Mouse (Mus musculus) embryonic fibroblast, embryonic 13.5 days (primary cell): ENCODE results near the gene Gm1043. TPM values are rescaled to one million over a fixed set of nuclear protein-coding genes. Genes with fewer than 3 reads are reported as not detected.

Experiments used
- H3K27ac ChIP-seq: 2 replicates; pipeline ENCODE4 v1.5.1; 2012; ENCODE audit warnings: low read length, control low read depth, inconsistent platforms; ENCODE audit not compliant: insufficient read depth
- H3K4me1 ChIP-seq: 2 replicates; pipeline ENCODE4 v1.6.1; 2011; ENCODE audit warnings: low read length; ENCODE audit not compliant: control insufficient read depth, insufficient read depth
- H3K4me3 ChIP-seq: 2 replicates; pipeline ENCODE4 v1.5.1; 2011; ENCODE audit warnings: mild to moderate bottlenecking, control low read depth, low read length; ENCODE audit not compliant: insufficient read depth
- CTCF ChIP-seq: IDR thresholded peaks from 2 replicates; pipeline ENCODE4 v1.5.1; 2011; ENCODE audit warnings: mild to moderate bottlenecking, control low read depth, low read length, moderate library complexity, borderline replicate concordance; ENCODE audit not compliant: insufficient read depth
- POLR2A ChIP-seq: IDR thresholded peaks from 2 replicates; pipeline ENCODE4 v1.6.1; 2011; ENCODE audit warnings: low read depth, mild to moderate bottlenecking, control low read depth, low read length, moderate library complexity
- polyA plus RNA-seq: library from polyadenylated mRNA; stranded (reverse); fragments of >200 nt; gene quantifications from 2 replicates; pipeline ENCODE4 v1.2.4, GENCODE M21; 2011; ENCODE audit warnings: low read depth; ENCODE audit not compliant: missing spikeins, insufficient read length

The Gm1043 gene
- polyA plus RNA-seq, 1 experiment, result not detected

- H3K4me3 ChIP-seq, result no peak overlapping the region
- H3K4me1 ChIP-seq, result no peaks in the 10 kb centered on the region
- H3K27ac ChIP-seq, result no peak overlapping the region
- TF ChIP-seq POLR2A (no peak), CTCF (no peak)
Observed at GRCm38 (mm10) chr5:37212938-37213708, 128.0 kb downstream of the Gm1043 start.

- no peak overlapping the region for H3K27ac ChIP-seq
Observed at GRCm38 (mm10) chr5:37213709-37214103, 128.5 kb downstream of the Gm1043 start.

GRCm38 (mm10) chr5:37214614-37215013 is 129.4 kb downstream of the Gm1043 start:
- TF ChIP-seq POLR2A (no peak), CTCF (no peak)
- no peaks in the 10 kb centered on the region for H3K4me1 ChIP-seq
- H3K4me3 ChIP-seq, result no peak overlapping the region
- H3K27ac ChIP-seq, result no peak overlapping the region

More at GRCm38 (mm10) chr5:37213709-37214103, 128.5 kb downstream of the Gm1043 start:
- no peak overlapping the region for H3K4me3 ChIP-seq
- TF ChIP-seq POLR2A (no peak), CTCF (no peak)
- H3K4me1 ChIP-seq, result no peaks in the 10 kb centered on the region

GRCm38 (mm10) chr5:37215276-37215675 is 130.1 kb downstream of the Gm1043 start:
- Histone ChIP-seq H3K4me1 (no peaks in the 10 kb centered on the region), H3K4me3 (no peak overlapping the region), H3K27ac (no peak overlapping the region)
- TF ChIP-seq CTCF, result no peak
- no peak for TF ChIP-seq POLR2A

GRCm38 (mm10) chr5:37219615-37220014 is 134.4 kb downstream of the Gm1043 start:
- Histone ChIP-seq H3K4me1 (no peaks in the 10 kb centered on the region), H3K4me3 (no peak overlapping the region), H3K27ac (no peak overlapping the region)
- no peak for TF ChIP-seq CTCF
- TF ChIP-seq POLR2A, result no peak

GRCm38 (mm10) chr5:37220575-37220974 is 135.4 kb downstream of the Gm1043 start:
- H3K27ac ChIP-seq, result no peak overlapping the region
- no peaks in the 10 kb centered on the region for H3K4me1 ChIP-seq
- H3K4me3 ChIP-seq, result no peak overlapping the region
- TF ChIP-seq CTCF, result no peak
- no peak for TF ChIP-seq POLR2A

GRCm38 (mm10) chr5:37221563-37221962 is 136.4 kb downstream of the Gm1043 start:
- Histone ChIP-seq H3K4me1 (no peaks in the 10 kb centered on the region), H3K27ac (no peak overlapping the region), H3K4me3 (no peak overlapping the region)
- no peak for TF ChIP-seq CTCF
- TF ChIP-seq POLR2A, result no peak

GRCm38 (mm10) chr5:37222316-37222715 is 137.1 kb downstream of the Gm1043 start:
- TF ChIP-seq CTCF, result no peak
- no peak for TF ChIP-seq POLR2A
- no peak overlapping the region for H3K27ac ChIP-seq
- no peak overlapping the region for H3K4me3 ChIP-seq
- no peaks in the 10 kb centered on the region for H3K4me1 ChIP-seq

GRCm38 (mm10) chr5:37225708-37226107 is 140.5 kb downstream of the Gm1043 start:
- no peak overlapping the region for H3K4me3 ChIP-seq
- no peak for TF ChIP-seq CTCF
- no peak for TF ChIP-seq POLR2A
- no peak overlapping the region for H3K27ac ChIP-seq
- no peaks in the 10 kb centered on the region for H3K4me1 ChIP-seq

- H3K27ac ChIP-seq, result no peak overlapping the region
- no peaks in the 10 kb centered on the region for H3K4me1 ChIP-seq
- no peak overlapping the region for H3K4me3 ChIP-seq
Observed at GRCm38 (mm10) chr5:37227956-37228680, 142.9 kb downstream of the Gm1043 start.

More at GRCm38 (mm10) chr5:37227956-37228680, 142.9 kb downstream of the Gm1043 start:
- TF ChIP-seq CTCF, result no peak
- no peak for TF ChIP-seq POLR2A
